Mouse (Mus musculus) brain, embryonic 14.5 days (tissue): ENCODE data around the gene Mctp2. TPM values are rescaled to one million over a fixed set of nuclear protein-coding genes. Genes with fewer than 3 reads are reported as not detected.
A peak's percentile ranks its signal among the peaks of the same experiment; 100 is the strongest.

Source experiments
- DNase-seq: peaks from one replicate; pipeline ENCODE4 v3.0.0-alpha.2; 2011; ENCODE audit warnings: low read depth
- CTCF ChIP-seq: fragments of 200-500 bp; IDR thresholded peaks from 2 replicates; pipeline ENCODE4 v1.5.1; 2012; ENCODE audit warnings: inconsistent platforms, mild to moderate bottlenecking, moderate library complexity, borderline replicate concordance; ENCODE audit not compliant: insufficient read depth, insufficient read length; ENCODE audit errors: extremely low read depth
- POLR2A ChIP-seq: fragments of 200-500 bp; IDR thresholded peaks from 2 replicates; pipeline ENCODE4 v1.6.1; 2012; ENCODE audit warnings: mild to moderate bottlenecking, inconsistent platforms, borderline replicate concordance; ENCODE audit not compliant: poor library complexity, insufficient read depth, insufficient read length, severe bottlenecking; ENCODE audit errors: extremely low read depth
- polyA plus RNA-seq: library from polyadenylated mRNA; depleted of rRNA; stranded (reverse); fragments of >200 nt; gene quantifications from 2 replicates; pipeline ENCODE4 v1.2.3, GENCODE M21; 2012

The Mctp2 gene
- polyA plus RNA-seq, 1 experiment, result 0.36 TPM

DNA sequence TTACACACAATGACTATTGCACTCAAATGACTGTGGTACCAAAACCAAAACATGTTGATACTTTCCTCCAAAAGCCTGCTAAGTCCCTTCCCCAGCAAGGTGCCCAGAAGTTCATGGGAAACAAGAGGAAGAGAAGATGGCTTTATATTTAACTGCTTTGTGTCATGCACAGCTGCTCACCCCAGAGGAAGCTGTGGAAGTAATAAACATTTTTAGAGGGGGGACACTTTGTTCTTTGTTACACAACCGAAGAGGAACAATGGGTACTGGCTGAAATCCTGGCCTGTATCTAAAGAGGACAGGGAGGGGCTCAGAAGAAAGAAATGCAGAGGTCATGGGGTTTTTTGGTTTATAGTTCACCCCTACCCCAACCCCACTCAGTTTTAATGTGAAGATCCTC is 144.2 kb downstream of the Mctp2 start:
- DNase-seq, result no peak
- TF ChIP-seq POLR2A (no peak), CTCF (no peak)

DNA sequence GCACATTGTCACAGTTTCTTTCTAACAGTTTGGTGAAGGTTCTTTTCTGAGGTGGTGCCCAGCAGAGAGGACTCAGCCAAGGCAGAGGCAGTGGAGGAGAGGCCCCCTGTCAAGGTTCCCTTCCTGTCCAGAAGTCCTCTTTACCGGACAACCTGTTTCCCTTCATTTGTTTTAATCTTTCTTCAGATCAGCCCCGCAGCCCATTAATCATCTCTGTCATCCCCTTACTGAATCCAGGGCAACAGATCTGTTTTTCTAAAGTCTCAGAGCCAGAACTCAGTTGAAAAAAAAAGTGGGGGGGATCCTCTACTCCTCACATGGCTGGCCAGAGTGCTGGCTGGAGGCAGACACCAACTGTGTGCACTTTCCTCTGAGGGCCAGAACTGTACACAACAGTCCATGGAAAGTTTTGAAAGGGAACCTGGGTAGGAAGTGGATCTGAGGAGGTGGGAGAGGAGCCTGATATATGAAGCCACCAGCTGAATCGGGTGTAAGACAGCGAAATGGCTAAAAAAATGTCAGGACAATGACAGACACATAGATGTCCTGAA is 146.8 kb downstream of the Mctp2 start:
- TF ChIP-seq POLR2A (no peak), CTCF (no peak)
- DNase-seq, result no peak

DNA sequence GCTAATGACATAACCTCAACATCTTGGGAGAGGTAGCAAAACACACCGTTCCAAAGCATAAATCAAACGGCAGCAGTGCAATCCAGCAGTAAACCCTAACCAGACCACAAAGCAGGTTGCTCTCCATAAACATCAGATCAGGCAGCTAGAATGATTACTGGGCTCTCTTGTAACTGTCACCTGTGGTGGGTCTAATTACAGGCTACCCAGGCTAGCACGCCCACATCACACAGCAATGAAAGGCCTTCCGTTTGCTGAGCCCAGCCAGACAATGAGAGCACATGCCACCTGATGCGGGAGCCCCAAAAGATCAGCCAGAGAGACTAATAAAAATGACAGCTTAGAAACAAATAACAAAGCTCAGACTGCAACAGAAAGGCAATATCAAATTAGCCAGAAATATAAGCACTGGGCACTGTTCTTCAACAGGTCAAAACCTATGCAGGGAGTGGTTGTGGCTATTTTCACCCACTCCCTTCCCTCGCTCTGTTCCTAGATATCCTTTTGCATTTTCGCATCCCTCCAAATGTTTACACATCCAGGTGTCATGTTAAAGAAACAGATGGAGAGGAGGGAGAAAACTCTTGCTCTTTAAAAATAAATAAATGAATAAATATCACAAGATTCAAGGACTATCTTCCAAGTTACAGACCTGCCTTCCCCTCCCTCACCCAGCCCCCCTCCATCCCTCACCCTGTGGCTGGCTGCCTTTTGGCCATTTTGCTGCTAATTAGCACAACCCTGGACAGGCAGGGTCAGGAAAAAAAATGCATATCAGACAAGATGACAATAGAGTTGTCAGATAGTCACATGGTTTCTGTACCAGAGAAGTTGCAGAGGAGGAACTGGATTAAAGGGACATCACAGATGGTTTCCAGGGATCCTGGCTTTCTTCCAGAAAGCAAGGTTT is 155.4 kb downstream of the Mctp2 start:
- DNase-seq, result peak; percentile 61
- TF ChIP-seq POLR2A (no peak), CTCF (no peak)

GRCm38 (mm10) chr7:72149073-72149472 is 157.3 kb downstream of the Mctp2 start:
- peak; percentile 63; the same call in 1 of the 2 replicates for TF ChIP-seq CTCF
- TF ChIP-seq POLR2A, result no peak
- peak; percentile 85 for DNase-seq

DNA sequence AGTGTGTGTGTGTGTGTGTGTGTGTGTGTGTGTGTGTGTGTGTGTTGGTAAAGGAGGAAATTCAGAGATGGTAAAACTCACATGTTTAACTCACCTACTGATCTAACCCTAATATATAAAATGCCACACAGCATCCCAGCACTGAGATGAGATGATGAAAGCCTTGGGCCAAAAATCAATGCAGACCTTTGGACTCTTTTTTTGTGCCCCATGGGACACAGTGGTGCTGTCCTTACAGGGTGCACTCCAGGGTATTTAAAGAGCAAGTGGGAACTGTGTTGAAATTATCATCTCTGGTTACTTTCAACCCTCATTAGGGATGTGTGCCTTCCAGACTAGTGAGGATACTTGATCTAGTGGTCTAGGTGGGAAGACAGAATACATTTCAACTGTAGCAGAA is 159.6 kb downstream of the Mctp2 start:
- no peak for DNase-seq
- TF ChIP-seq CTCF, result no peak
- no peak for TF ChIP-seq POLR2A

GRCm38 (mm10) chr7:72145726-72146520 is 160.5 kb downstream of the Mctp2 start:
- DNase-seq, result peak; percentile 70
- TF ChIP-seq POLR2A (no peak), CTCF (no peak)

- TF ChIP-seq CTCF (no peak), POLR2A (no peak)
- DNase-seq, result peak; percentile 53
Observed at GRCm38 (mm10) chr7:72138701-72139100, 167.7 kb downstream of the Mctp2 start.

DNA sequence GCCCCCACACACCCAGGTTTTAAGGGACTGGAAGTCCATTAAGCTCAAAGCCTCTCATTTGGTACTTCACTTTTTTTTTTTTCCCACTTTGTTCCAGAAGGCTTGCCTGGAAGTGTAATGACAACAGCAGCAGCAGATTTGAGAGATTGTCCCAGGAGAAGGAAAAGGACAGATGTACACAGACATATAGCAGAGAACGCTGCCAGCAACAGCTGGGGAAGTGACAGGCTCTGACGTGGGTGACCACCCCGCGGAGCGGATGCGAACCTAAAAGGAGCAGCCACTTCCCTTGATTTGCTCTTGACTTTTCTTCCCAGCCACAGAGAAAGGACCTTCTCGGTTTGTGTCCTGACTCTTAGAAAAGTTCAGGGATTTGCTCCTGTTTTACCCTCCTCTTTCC is 185.4 kb downstream of the Mctp2 start:
- DNase-seq, result peak; percentile 19
- TF ChIP-seq CTCF (no peak), POLR2A (no peak)

DNA sequence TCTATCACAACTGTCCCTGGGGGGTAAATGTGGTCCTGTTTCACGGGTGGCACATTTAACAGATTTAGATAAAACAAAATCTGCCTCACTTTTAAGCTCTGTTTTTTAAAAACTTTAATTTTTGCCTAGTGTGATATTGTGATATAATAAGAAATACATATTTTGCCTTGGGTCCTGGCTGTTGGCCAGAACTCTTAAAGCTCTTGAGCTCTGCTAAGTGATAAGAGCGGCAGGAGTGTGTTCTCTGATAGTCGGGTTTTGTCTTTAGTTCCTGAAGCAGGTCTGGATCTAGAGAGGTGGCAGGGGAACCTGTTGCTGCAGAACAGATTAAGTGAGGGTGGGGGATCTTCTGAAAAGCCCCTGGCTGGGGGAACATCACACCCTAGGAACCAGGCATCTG is 186.7 kb downstream of the Mctp2 start:
- TF ChIP-seq POLR2A, result no peak
- no peak for DNase-seq

GRCm38 (mm10) chr7:72117376-72118077 is 188.9 kb downstream of the Mctp2 start:
- DNase-seq, result no peak
- TF ChIP-seq POLR2A, result no peak
- TF ChIP-seq CTCF, result no peak

DNA sequence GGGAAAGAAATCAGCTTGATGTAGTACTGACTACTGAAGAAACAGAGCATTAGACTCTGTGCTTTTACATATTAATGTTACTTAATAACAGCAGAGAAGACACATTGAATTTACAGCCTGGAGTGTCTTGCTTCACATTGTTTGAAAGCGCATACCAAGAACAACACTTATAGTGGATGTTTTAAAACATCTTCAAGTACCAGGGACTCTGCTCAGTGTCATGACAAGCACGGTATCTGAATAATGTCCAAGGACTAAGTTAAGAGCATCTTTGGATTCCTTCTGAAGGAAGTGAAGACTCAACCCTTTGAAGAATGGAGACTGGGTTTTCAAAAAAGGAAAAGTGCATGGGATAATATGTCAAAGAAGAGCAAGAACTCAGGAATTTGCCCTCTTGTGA is 191.3 kb downstream of the Mctp2 start:
- TF ChIP-seq CTCF, result no peak
- no peak for TF ChIP-seq POLR2A
- DNase-seq, result no peak
